Mouse (Mus musculus) bone marrow macrophage, adult 2 months (primary cell): ENCODE measurements around the gene Inava.

Experiments used
- CTCF ChIP-seq: IDR thresholded peaks from 2 replicates; pipeline ENCODE4 v1.5.1; 2012; ENCODE audit warnings: low read depth, mild to moderate bottlenecking, low read length, moderate library complexity
- POLR2A ChIP-seq: IDR thresholded peaks from 2 replicates; pipeline ENCODE4 v1.6.1; 2012; ENCODE audit warnings: mild to moderate bottlenecking, low read depth, low read length, borderline replicate concordance

DNA sequence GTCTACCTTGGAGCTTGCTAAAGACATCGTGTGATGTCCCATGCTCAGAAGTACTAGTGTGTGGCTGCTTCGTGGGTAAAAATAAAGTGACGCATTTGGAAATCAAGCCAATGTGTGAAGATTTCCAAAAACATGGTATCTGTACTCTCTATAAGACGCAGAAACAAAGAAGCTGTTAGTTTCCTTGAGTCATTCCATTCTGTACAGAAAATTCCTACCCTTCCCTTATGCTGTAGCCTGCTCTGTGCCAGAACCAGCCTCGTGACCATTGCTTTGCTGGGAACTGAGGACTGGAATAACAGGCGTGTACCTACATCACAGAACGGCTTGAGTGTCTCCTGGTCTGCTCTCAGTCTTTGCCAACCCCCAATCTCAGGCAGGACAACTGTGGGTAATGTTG is 7.7 kb upstream of the Inava start:
- no peak for TF ChIP-seq CTCF
- TF ChIP-seq POLR2A, result no peak
